Mouse (Mus musculus) lung, postnatal 0 days (tissue): ENCODE measurements around the gene Dgcr2. TPM values are rescaled to one million over a fixed set of nuclear protein-coding genes. Genes with fewer than 3 reads are reported as not detected.

Source experiments
- ATAC-seq: fragments of 200-750 bp; cut with Nextera tagmentation; 2 replicates; pipeline ENCODE4 v1.8.0; 2017; ENCODE audit warnings: moderate library complexity
- DNase-seq: peaks from one replicate; pipeline ENCODE4 v3.0.0-alpha.2; 2016; ENCODE audit warnings: low spot score
- H3K27ac ChIP-seq: fragments of 300-500 bp; sonication (generic); 2 replicates; pipeline ENCODE4 v1.5.1; 2014; ENCODE audit warnings: antibody characterized with exemption, mild to moderate bottlenecking, low read length, mixed read lengths
- H3K27me3 ChIP-seq: fragments of 300-500 bp; sonication (generic); replicated peaks from 2 replicates; pipeline ENCODE4 v1.6.1; 2014; ENCODE audit warnings: low read length, mixed read lengths; ENCODE audit not compliant: insufficient read depth
- H3K36me3 ChIP-seq: fragments of 300-500 bp; sonication (generic); 2 replicates; pipeline ENCODE4 v1.6.1; 2014; ENCODE audit warnings: low read length, mixed read lengths; ENCODE audit not compliant: insufficient read depth
- H3K4me1 ChIP-seq: fragments of 300-500 bp; sonication (generic); 2 replicates; pipeline ENCODE4 v1.6.1; 2014; ENCODE audit warnings: antibody characterized with exemption, low read depth, low read length, mixed read lengths; ENCODE audit not compliant: insufficient read depth
- H3K4me2 ChIP-seq: fragments of 300-500 bp; sonication (generic); replicated peaks from 2 replicates; pipeline ENCODE4 v1.6.1; 2014; ENCODE audit warnings: low read depth, mild to moderate bottlenecking, low read length, moderate library complexity, mixed read lengths
- H3K4me3 ChIP-seq: fragments of 300-500 bp; sonication (generic); 2 replicates; pipeline ENCODE4 v1.5.1; 2014; ENCODE audit warnings: low read depth, low read length
- H3K9ac ChIP-seq: fragments of 300-500 bp; sonication (generic); replicated peaks from 2 replicates; pipeline ENCODE4 v1.6.1; 2014; ENCODE audit warnings: low read depth, mild to moderate bottlenecking
- H3K9me3 ChIP-seq: fragments of 300-500 bp; sonication (generic); 2 replicates; pipeline ENCODE4 v1.6.1; 2016; ENCODE audit warnings: low read length, mixed read lengths
- CTCF ChIP-seq: IDR thresholded peaks from 2 replicates; pipeline ENCODE4 v1.5.1; 2016; ENCODE audit warnings: antibody characterized with exemption, mild to moderate bottlenecking
- EP300 ChIP-seq: IDR thresholded peaks from 2 replicates; pipeline ENCODE4 v1.6.1; 2016; ENCODE audit warnings: antibody characterized with exemption, mild to moderate bottlenecking, control low read depth
- WGBS: fragments of 180-500 bp; shearing (Covaris S2); extraction: QIAGEN DNeasy Blood & Tissue Kit; methylation state at CpG from one replicate; pipeline ENCODE4 v1.1.7; 2014; 5-methylcytosine and 5-hydroxymethylcytosine counted together
- polyA plus RNA-seq: library from polyadenylated mRNA; unstranded; fragments of >200 nt; fragmentation: Nextera tagmentation; extraction: Ambion mirVana; gene quantifications from 2 replicates; pipeline ENCODE4 v1.2.1, GENCODE M21; 2015

The Dgcr2 gene
- polyA plus RNA-seq, 1 experiment from 2014 or later: 47.3 TPM

DNA sequence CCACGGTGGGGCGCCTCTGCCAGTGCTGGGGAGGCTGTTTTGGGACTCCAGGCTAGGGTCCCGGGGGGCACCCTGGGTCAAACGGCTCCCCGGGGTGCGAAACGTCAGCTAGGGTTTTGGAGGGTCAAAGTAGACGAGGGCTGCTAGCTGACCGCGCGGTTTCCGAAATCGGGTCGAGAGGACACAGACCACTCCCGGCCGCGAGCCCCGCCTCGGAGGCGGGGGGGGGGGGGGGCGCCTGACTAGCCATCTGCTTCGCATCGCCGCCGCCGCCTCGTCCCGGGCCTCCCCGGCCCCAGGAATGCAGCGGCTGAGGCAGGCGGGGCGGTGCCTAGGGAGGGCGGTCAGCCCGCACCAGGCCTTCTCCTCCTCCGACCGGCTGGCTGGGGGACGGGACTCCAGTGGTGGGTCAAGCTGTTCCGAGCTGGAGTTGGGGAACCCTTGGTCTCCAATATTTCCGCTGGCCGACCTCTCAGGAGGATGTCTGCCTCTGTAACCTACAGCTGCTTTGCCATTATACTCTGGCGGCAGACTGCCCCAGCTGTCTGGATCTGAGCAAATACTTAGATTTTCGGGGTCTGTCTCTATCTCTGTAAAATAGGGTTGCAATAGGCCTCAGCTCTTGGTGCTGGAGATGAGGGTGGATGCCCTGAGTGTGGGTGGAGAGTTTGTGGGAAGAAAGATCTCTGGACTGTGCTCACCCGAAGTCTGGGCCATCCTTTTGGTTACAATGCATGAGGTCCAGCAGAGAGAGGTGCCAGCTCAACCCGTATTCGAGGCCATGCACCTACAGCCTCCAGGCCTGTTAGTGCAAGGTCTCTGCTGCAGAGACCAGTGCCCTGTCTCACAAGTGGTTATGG lies 99.8 kb downstream of the Dgcr2 start:
- H3K4me1 ChIP-seq: peaks cover 16% of the 10 kb centered on the region; the same call in 1 of the 2 replicates
- peaks cover 22% of the 10 kb centered on the region; the same call in 1 of the 2 replicates for H3K27me3 ChIP-seq
- ATAC-seq: peak; percentile 76

DNA sequence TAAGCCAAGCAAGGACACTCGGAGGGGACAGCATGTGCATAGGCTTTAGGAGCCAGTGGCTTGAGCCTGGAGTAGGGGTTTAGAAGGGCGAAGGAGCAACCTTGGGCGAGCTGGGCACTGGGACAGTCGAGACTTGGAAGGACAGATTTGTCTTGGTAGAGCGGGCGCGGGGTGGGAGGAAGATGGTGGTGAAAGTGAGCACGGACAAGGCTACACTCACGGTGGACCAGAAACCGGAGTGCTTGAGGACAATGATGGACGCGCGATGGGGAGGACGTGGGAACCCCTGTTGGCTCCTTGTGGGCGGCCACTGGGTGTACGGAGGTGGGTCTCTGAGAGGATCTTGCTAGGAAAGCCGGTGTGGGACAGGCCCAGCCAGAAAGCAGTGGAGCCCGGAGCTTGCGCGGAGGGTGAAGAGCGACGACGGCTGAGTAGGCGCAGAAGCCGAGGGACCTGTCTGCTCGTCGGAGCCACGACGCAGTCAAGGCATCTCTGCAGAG lies 100.5 kb downstream of the Dgcr2 start:
- TF ChIP-seq EP300: no peak
- no peak for TF ChIP-seq CTCF
- H3K27me3 ChIP-seq: peaks cover 18% of the 10 kb centered on the region; the same call in 1 of the 2 replicates

More for the DNA sequence above, 99.8 kb downstream of the Dgcr2 start:
- Histone ChIP-seq H3K4me3 (peak overlapping the region; percentile 52), H3K36me3 (no peaks in the 10 kb centered on the region), H3K9me3 (no peaks in the 10 kb centered on the region), H3K4me2 (peak overlapping the region; percentile 81), H3K27ac (peak overlapping the region; percentile 94), H3K9ac (peak overlapping the region; percentile 58)
- TF ChIP-seq CTCF: no peak
- TF ChIP-seq EP300: no peak
- WGBS: 11% methylated on average over 28 of the region's 45 CpGs
- peak; percentile 92 for DNase-seq

DNA sequence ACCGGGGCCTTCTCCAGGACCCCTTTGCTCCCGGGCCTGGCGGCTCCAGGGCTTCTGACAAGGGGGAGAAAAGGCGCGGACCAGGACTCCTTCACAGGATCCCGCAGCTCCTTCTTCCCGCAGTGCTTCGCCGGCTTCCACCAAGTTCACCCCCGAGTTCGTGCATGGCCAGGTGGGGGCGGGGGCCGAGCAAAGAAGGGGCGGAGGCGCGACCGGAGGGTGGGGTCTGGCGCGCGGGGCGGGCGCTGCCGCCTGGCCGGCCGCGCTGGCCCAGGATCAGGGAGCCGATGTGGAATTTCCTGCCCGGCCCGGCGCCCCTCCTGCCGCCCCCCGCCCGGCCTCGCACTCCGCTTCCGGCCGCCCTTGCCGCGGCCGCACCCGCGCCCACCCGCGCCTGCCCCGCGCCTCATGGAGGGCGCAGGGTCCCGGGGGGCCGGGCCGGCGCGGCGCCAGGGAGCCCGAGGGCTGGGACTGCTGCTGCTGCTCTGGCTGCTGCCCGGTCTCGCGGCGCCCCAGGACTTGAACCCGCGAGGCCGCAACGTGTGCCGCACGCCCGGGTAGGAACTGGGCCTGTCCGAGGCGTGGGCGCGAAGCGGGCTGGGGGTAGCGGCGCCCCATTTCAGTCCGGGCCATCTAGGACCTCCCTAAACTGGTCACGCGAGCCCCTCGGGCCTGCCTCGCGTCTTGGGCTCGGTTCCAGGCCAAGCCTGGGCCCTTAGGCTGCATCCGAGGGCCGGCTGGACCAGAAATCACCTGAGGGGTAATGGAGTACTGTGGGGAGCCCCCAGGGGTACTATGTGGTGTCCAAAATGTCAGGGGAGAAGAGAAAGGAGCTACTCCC lies 101.2 kb downstream of the Dgcr2 start, which contains the start of gene Scarf2:
Gene Scarf2, plus strand, starts transcription at position 312 of the 841 bp plus-strand sequence.
- H3K4me2 ChIP-seq: peak within 1 kb of the TSS; percentile 81
- TF ChIP-seq EP300 (no peak), CTCF (no peak)
- H3K9ac ChIP-seq: peak within 1 kb of the TSS; percentile 58
- no peaks in the 10 kb centered on the region for H3K9me3 ChIP-seq
- peak within 1 kb of the TSS; percentile 94 for H3K27ac ChIP-seq
- H3K27me3 ChIP-seq: peaks cover 11% of the 10 kb centered on the region; the same call in 1 of the 2 replicates
- WGBS: 2% methylated on average over 42 of the region's 81 CpGs
- peak within 1 kb of the TSS; percentile 52 for H3K4me3 ChIP-seq
- ATAC-seq (peak; percentile 54), DNase-seq (peak; percentile 87)
- no peaks in the 10 kb centered on the region for H3K36me3 ChIP-seq
- peaks cover 7% of the 10 kb centered on the region; the same call in 1 of the 2 replicates for H3K4me1 ChIP-seq

More for the DNA sequence above, 100.5 kb downstream of the Dgcr2 start:
- 5% methylated on average over 29 of the region's 29 CpGs for WGBS
- peak overlapping the region; percentile 58 for H3K9ac ChIP-seq
- no peaks in the 10 kb centered on the region for H3K36me3 ChIP-seq
- ATAC-seq (0 out of 2 replicates have a peak, but pooled peaks have one; percentile 1), DNase-seq (peak; percentile 31)
- peak overlapping the region; percentile 52 for H3K4me3 ChIP-seq
- no peaks in the 10 kb centered on the region for H3K9me3 ChIP-seq
- H3K27ac ChIP-seq: peak overlapping the region; percentile 94
- H3K4me2 ChIP-seq: peak overlapping the region; percentile 81
- peaks cover 14% of the 10 kb centered on the region; the same call in 1 of the 2 replicates for H3K4me1 ChIP-seq

DNA sequence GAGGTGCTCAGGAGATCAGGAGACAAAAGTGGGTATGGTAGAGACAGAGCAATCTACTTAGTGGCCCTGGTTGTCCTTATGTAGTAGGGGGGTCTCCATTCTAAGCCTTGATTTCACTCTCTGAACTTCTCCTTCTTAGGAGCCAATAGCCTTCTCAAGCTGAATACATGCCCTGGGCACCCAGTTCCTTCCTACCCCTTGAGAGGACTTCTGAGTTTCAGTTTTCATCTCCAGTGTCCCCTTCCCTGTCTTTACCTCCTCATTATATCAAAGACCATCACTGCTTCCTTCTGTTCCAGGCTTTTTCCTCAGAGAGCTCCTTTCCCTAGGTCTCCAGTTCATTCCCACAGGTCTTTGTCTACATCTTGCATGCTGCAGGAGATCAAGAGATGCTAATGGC lies 101.8 kb downstream of the Dgcr2 start:
- H3K27me3 ChIP-seq: 0 out of 2 replicates have a peak, but pooled peaks cover 7% of the 10 kb centered on the region
- DNase-seq: no peak

DNA sequence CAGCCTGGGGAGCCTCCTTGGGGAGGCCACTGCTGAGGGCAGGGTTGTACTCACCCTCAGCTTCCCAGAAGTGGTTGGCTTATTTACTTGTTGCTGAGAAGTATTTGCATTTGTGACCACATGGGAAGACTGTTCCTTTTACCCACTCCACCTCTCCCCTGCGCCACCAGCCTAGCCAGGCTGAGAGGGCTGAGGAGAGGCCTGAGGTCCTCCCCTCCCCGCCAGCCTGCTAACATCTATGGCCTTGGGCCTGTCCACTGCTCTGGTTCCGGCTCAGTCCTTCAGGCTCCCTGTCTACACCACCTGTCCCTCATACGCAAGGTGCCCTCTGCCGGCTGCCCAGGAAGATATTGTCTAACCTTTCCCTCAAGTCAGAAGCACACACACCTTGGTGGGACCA lies 102.7 kb downstream of the Dgcr2 start:
- Histone ChIP-seq H3K4me1 (peaks cover 6% of the 10 kb centered on the region; the same call in 1 of the 2 replicates), H3K27me3 (0 out of 2 replicates have a peak, but pooled peaks cover 7% of the 10 kb centered on the region), H3K4me3 (no peak overlapping the region), H3K9me3 (no peaks in the 10 kb centered on the region), H3K4me2 (no peak overlapping the region), H3K27ac (peak overlapping the region; percentile 94; the same call in 1 of the 2 replicates), H3K36me3 (no peaks in the 10 kb centered on the region), H3K9ac (no peak overlapping the region)
- TF ChIP-seq CTCF (peak; percentile 53), EP300 (peak; percentile 59)
- WGBS: 50% methylated on average over 5 of the region's 5 CpGs
- peak; percentile 89 for DNase-seq
- peak; percentile 82 for ATAC-seq

More for the DNA sequence above, 101.8 kb downstream of the Dgcr2 start:
- no peak for ATAC-seq
- TF ChIP-seq EP300 (no peak), CTCF (no peak)
- no peaks in the 10 kb centered on the region for H3K9me3 ChIP-seq
- peaks cover 6% of the 10 kb centered on the region; the same call in 1 of the 2 replicates for H3K4me1 ChIP-seq
- no peaks in the 10 kb centered on the region for H3K36me3 ChIP-seq
- H3K4me3 ChIP-seq: peak overlapping the region; percentile 52; the same call in 1 of the 2 replicates
- peak overlapping the region; percentile 81 for H3K4me2 ChIP-seq
- no peak overlapping the region for H3K9ac ChIP-seq
- H3K27ac ChIP-seq: peak overlapping the region; percentile 94
